Mouse (Mus musculus) embryonic facial prominence, embryonic 15.5 days (tissue): ENCODE measurements around the gene Fitm1. TPM values are rescaled to one million over a fixed set of nuclear protein-coding genes. Genes with fewer than 3 reads are reported as not detected.

Experiments used
- ATAC-seq: fragments of 200-750 bp; cut with Nextera tagmentation; 2 replicates; pipeline ENCODE4 v1.8.0; 2017; ENCODE audit warnings: low read depth, moderate TSS enrichment; ENCODE audit not compliant: insufficient number of reproducible peaks, low FRiP score, low TSS enrichment
- H3K27ac ChIP-seq: fragments of 300-500 bp; sonication (generic); replicated peaks from 2 replicates; pipeline ENCODE4 v1.5.1; 2015; ENCODE audit warnings: mild to moderate bottlenecking, inconsistent platforms
- H3K27me3 ChIP-seq: fragments of 300-500 bp; sonication (generic); 2 replicates; pipeline ENCODE4 v1.6.1; 2015; ENCODE audit warnings: inconsistent platforms
- H3K36me3 ChIP-seq: fragments of 300-500 bp; sonication (generic); 2 replicates; pipeline ENCODE4 v1.6.1; 2015; ENCODE audit warnings: mild to moderate bottlenecking, inconsistent platforms
- H3K4me1 ChIP-seq: fragments of 300-500 bp; sonication (generic); 2 replicates; pipeline ENCODE4 v1.6.1; 2015; ENCODE audit warnings: inconsistent platforms
- H3K4me2 ChIP-seq: fragments of 300-500 bp; sonication (generic); replicated peaks from 2 replicates; pipeline ENCODE4 v1.6.1; 2015; ENCODE audit warnings: mild to moderate bottlenecking, inconsistent platforms
- H3K4me3 ChIP-seq: fragments of 300-500 bp; sonication (generic); replicated peaks from 2 replicates; pipeline ENCODE4 v1.5.1; 2015; ENCODE audit warnings: mild to moderate bottlenecking, inconsistent platforms
- H3K9ac ChIP-seq: fragments of 300-500 bp; sonication (generic); 2 replicates; pipeline ENCODE4 v1.6.1; 2015; ENCODE audit warnings: inconsistent platforms
- H3K9me3 ChIP-seq: fragments of 300-500 bp; sonication (generic); replicated peaks from 2 replicates; pipeline ENCODE4 v1.6.1; 2016; ENCODE audit warnings: inconsistent platforms
- WGBS: fragments of 180-500 bp; shearing (Covaris S2); methylation state at CpG from one replicate; pipeline ENCODE4 v1.1.7; 2015; 5-methylcytosine and 5-hydroxymethylcytosine counted together
- polyA plus RNA-seq: library from polyadenylated mRNA; unstranded; fragments of >200 nt; fragmentation: Nextera tagmentation; extraction: Ambion mirVana; gene quantifications from 2 replicates; pipeline ENCODE4 v1.2.1, GENCODE M21; 2015

Fitm1 gene
- polyA plus RNA-seq, 1 experiment from 2014 or later, result 24.8 TPM

- no peak overlapping the region for H3K4me3 ChIP-seq
- H3K9me3 ChIP-seq, result no peaks in the 10 kb centered on the region
- H3K4me2 ChIP-seq, result no peak overlapping the region
- no peak overlapping the region for H3K27ac ChIP-seq
- H3K36me3 ChIP-seq, result peaks cover 45% of the 10 kb centered on the region
- H3K4me1 ChIP-seq, result 0 out of 2 replicates have a peak, but pooled peaks cover 3% of the 10 kb centered on the region
- 92% methylated on average over 2 of the region's 2 CpGs for WGBS
- no peak for ATAC-seq
- H3K27me3 ChIP-seq, result no peaks in the 10 kb centered on the region
- no peak overlapping the region for H3K9ac ChIP-seq
Measured at GRCm38 (mm10) chr14:55570588-55570987, 4.8 kb upstream of the Fitm1 start.

GRCm38 (mm10) chr14:55571760-55572159 lies 3.7 kb upstream of the Fitm1 start:
- Histone ChIP-seq H3K4me2 (no peak overlapping the region), H3K4me1 (0 out of 2 replicates have a peak, but pooled peaks cover 7% of the 10 kb centered on the region)
- ATAC-seq, result no peak

GRCm38 (mm10) chr14:55575711-55576110 lies 294 bp downstream of the Fitm1 start:
- WGBS, result 69% methylated on average over 13 of the region's 13 CpGs
- no peak overlapping the region for H3K9ac ChIP-seq
- H3K27me3 ChIP-seq, result no peaks in the 10 kb centered on the region
- peaks cover 10% of the 10 kb centered on the region; the same call in 1 of the 2 replicates for H3K36me3 ChIP-seq
- H3K4me2 ChIP-seq, result no peak overlapping the region; the same call in 1 of the 2 replicates
- 0 out of 2 replicates have a peak, but pooled peaks cover 19% of the 10 kb centered on the region for H3K4me1 ChIP-seq
- no peak for ATAC-seq
- H3K9me3 ChIP-seq, result no peaks in the 10 kb centered on the region
- H3K4me3 ChIP-seq, result peak overlapping the region; percentile 23
- 0 out of 2 replicates have a peak overlapping the region, but pooled peaks have one; percentile 28 for H3K27ac ChIP-seq

More at GRCm38 (mm10) chr14:55571760-55572159, 3.7 kb upstream of the Fitm1 start:
- no peak overlapping the region for H3K9ac ChIP-seq
- H3K9me3 ChIP-seq, result no peaks in the 10 kb centered on the region
- no peak overlapping the region for H3K4me3 ChIP-seq
- no peak overlapping the region for H3K27ac ChIP-seq
- H3K36me3 ChIP-seq, result peaks cover 33% of the 10 kb centered on the region
- no peaks in the 10 kb centered on the region for H3K27me3 ChIP-seq

- H3K9ac ChIP-seq, result no peak overlapping the region
- H3K27ac ChIP-seq, result no peak overlapping the region
- no peak for ATAC-seq
- H3K27me3 ChIP-seq, result no peaks in the 10 kb centered on the region
- H3K36me3 ChIP-seq, result peaks cover 17% of the 10 kb centered on the region; the same call in 1 of the 2 replicates
- H3K4me1 ChIP-seq, result 0 out of 2 replicates have a peak, but pooled peaks cover 19% of the 10 kb centered on the region
- no peaks in the 10 kb centered on the region for H3K9me3 ChIP-seq
- peak overlapping the region; percentile 23; the same call in 1 of the 2 replicates for H3K4me3 ChIP-seq
- WGBS, result 57% methylated on average over 16 of the region's 16 CpGs
- no peak overlapping the region; the same call in 1 of the 2 replicates for H3K4me2 ChIP-seq
Measured at GRCm38 (mm10) chr14:55576376-55576775, 959 bp downstream of the Fitm1 start.

GRCm38 (mm10) chr14:55577871-55578667 lies 2.7 kb downstream of the Fitm1 start, which contains the start of gene Psme1:
Psme1 (plus strand) TSS chr14:55578123.
- H3K27me3 ChIP-seq, result no peaks in the 10 kb centered on the region
- under 1% methylated on average over 32 of the region's 32 CpGs for WGBS
- peak within 1 kb of the TSS; percentile 83 for H3K27ac ChIP-seq
- H3K9me3 ChIP-seq, result no peaks in the 10 kb centered on the region
- 0 out of 2 replicates have a peak, but pooled peaks cover 19% of the 10 kb centered on the region for H3K4me1 ChIP-seq
- peak; percentile 86 for ATAC-seq
- H3K9ac ChIP-seq, result peak within 1 kb of the TSS; percentile 88
- peak within 1 kb of the TSS; percentile 84 for H3K4me2 ChIP-seq
- H3K4me3 ChIP-seq, result peak within 1 kb of the TSS; percentile 75
- H3K36me3 ChIP-seq, result peaks cover 19% of the 10 kb centered on the region; the same call in 1 of the 2 replicates

GRCm38 (mm10) chr14:55578668-55579269 lies 3.4 kb downstream of the Fitm1 start:
- H3K9me3 ChIP-seq, result no peaks in the 10 kb centered on the region
- peak overlapping the region; percentile 75 for H3K4me3 ChIP-seq
- H3K4me2 ChIP-seq, result peak overlapping the region; percentile 84
- peak; percentile 39 for ATAC-seq
- WGBS, result 25% methylated on average over 6 of the region's 6 CpGs
- no peaks in the 10 kb centered on the region for H3K27me3 ChIP-seq
- H3K27ac ChIP-seq, result peak overlapping the region; percentile 83
- H3K4me1 ChIP-seq, result 0 out of 2 replicates have a peak, but pooled peaks cover 19% of the 10 kb centered on the region
- peak overlapping the region; percentile 88 for H3K9ac ChIP-seq
- peaks cover 19% of the 10 kb centered on the region; the same call in 1 of the 2 replicates for H3K36me3 ChIP-seq

- no peak for ATAC-seq
- no peak overlapping the region for H3K4me3 ChIP-seq
- H3K9ac ChIP-seq, result no peak overlapping the region
- H3K4me1 ChIP-seq, result peaks cover 22% of the 10 kb centered on the region; the same call in 1 of the 2 replicates
- no peak overlapping the region for H3K27ac ChIP-seq
- H3K9me3 ChIP-seq, result no peaks in the 10 kb centered on the region
- H3K27me3 ChIP-seq, result no peaks in the 10 kb centered on the region
- H3K4me2 ChIP-seq, result no peak overlapping the region
- 84% methylated on average over 23 of the region's 23 CpGs for WGBS
- peaks cover 19% of the 10 kb centered on the region; the same call in 1 of the 2 replicates for H3K36me3 ChIP-seq
Measured at GRCm38 (mm10) chr14:55579511-55580496, 4.4 kb downstream of the Fitm1 start.

- Histone ChIP-seq H3K27ac (no peak overlapping the region), H3K36me3 (peaks cover 19% of the 10 kb centered on the region; the same call in 1 of the 2 replicates), H3K4me1 (peaks cover 22% of the 10 kb centered on the region; the same call in 1 of the 2 replicates), H3K4me3 (no peak overlapping the region), H3K27me3 (no peaks in the 10 kb centered on the region), H3K9ac (no peak overlapping the region), H3K4me2 (no peak overlapping the region), H3K9me3 (no peaks in the 10 kb centered on the region)
- ATAC-seq, result no peak
- 93% methylated on average over 16 of the region's 16 CpGs for WGBS
Measured at GRCm38 (mm10) chr14:55580731-55581130, 5.3 kb downstream of the Fitm1 start.

- Histone ChIP-seq H3K27ac (no peak overlapping the region), H3K36me3 (peaks cover 21% of the 10 kb centered on the region), H3K9ac (no peak overlapping the region), H3K9me3 (no peaks in the 10 kb centered on the region), H3K27me3 (no peaks in the 10 kb centered on the region), H3K4me2 (no peak overlapping the region), H3K4me1 (peaks cover 19% of the 10 kb centered on the region; the same call in 1 of the 2 replicates), H3K4me3 (no peak overlapping the region)
- no peak for ATAC-seq
- 61% methylated on average over 9 of the region's 9 CpGs for WGBS
Measured at GRCm38 (mm10) chr14:55581981-55582681, 6.7 kb downstream of the Fitm1 start.

- peaks cover 8% of the 10 kb centered on the region; the same call in 1 of the 2 replicates for H3K4me1 ChIP-seq
- no peaks in the 10 kb centered on the region for H3K9me3 ChIP-seq
- H3K36me3 ChIP-seq, result peaks cover 31% of the 10 kb centered on the region
- no peak overlapping the region; the same call in 1 of the 2 replicates for H3K27ac ChIP-seq
- H3K27me3 ChIP-seq, result no peaks in the 10 kb centered on the region
- peak overlapping the region; percentile 55 for H3K4me3 ChIP-seq
- 46% methylated on average over 5 of the region's 5 CpGs for WGBS
- 0 out of 2 replicates have a peak overlapping the region, but pooled peaks have one; percentile 35 for H3K9ac ChIP-seq
- peak overlapping the region; percentile 88 for H3K4me2 ChIP-seq
- no peak for ATAC-seq
Measured at GRCm38 (mm10) chr14:55584303-55584701, 8.9 kb downstream of the Fitm1 start.
